Mouse (Mus musculus): ENCODE measurements around the gene Fam71b. TPM values are rescaled to one million over a fixed set of nuclear protein-coding genes. Genes with fewer than 3 reads are reported as not detected.

Gene Fam71b
- polyA plus RNA-seq, 1 experiment, result not detected

DNA sequence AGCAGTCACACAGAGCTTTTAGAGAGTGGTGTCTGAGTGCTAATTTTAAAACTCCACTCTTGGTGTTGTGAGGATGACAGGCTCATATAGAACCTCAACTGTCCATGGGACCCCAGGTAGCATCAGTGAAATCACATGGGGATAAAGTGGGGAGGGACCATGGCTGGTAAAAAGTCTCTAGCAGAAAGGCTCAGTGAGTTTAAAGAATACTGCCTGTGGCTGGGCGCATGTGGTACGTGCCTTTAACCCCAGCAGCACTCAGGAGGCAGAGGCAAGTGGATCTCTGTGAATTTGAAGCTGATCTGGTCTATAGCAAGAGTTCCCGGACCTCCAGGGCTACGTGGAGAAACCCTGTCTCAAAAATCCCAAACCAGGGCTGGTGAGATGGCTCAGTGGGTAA, 13.9 kb upstream of the Fam71b start:
- TF ChIP-seq POLR2A (IDR thresholded peaks at IDR 0.05; ENCODE audit: extremely low read depth, insufficient read depth, low read length) (no peak), CTCF (IDR thresholded peaks at IDR 0.05; ENCODE audit: extremely low read depth, insufficient read depth, low read length) (no peak)
- Histone ChIP-seq H3K4me1 (ENCODE audit: control insufficient read depth, insufficient read depth, low read length) (no peaks in the 10 kb centered on the region), H3K4me3 (ENCODE audit: insufficient read depth, low read length) (no peak overlapping the region), H3K27ac (ENCODE audit: insufficient read depth, low read length) (no peak overlapping the region)

DNA sequence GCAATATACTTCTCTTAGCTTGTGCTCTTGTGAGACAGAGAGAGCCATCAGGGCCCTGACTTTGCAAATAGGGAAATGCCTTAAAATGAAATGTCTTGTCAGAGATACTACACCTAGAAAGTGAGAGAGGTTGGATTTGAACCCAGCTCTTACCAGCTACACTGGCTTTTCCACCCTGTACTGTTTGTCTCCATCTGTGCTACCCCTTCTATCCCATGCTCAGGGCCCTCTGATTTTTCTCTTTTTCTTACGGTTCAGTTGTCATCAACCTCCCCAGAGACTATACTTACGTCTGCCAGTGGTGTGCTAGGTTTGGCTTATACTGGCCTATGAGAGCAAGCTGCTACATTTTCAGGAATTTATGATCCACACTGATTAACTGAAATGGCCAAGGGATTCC, 11.4 kb upstream of the Fam71b start:
- Histone ChIP-seq H3K27ac (ENCODE audit: insufficient read depth, low read length) (no peak overlapping the region), H3K4me3 (ENCODE audit: insufficient read depth, low read length) (no peak overlapping the region), H3K4me1 (ENCODE audit: control insufficient read depth, insufficient read depth, low read length) (no peaks in the 10 kb centered on the region)
- no peak for TF ChIP-seq CTCF (IDR thresholded peaks at IDR 0.05; ENCODE audit: extremely low read depth, insufficient read depth, low read length)
- TF ChIP-seq POLR2A (IDR thresholded peaks at IDR 0.05; ENCODE audit: extremely low read depth, insufficient read depth, low read length), result no peak

DNA sequence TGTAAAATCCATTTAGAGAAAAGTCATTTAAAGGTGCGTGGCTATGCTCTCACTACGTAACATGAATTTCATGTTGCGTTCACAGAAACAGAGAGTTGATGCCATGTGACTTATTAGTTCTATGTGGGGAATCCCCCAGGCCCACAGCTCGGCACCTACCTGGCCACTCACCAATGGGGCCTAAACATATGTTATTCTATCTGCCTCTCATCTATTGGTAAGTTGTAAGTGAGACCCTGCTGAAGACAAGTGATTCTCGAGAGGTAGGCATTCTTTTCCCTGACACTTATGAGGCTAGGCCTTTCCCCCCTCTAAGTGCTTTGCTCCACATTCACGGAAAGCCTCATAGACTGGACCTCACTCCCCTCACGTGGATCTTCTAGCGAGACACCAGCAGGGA, 9.8 kb upstream of the Fam71b start:
- TF ChIP-seq CTCF (IDR thresholded peaks at IDR 0.05; ENCODE audit: extremely low read depth, insufficient read depth, low read length) (no peak), POLR2A (IDR thresholded peaks at IDR 0.05; ENCODE audit: extremely low read depth, insufficient read depth, low read length) (no peak)
- Histone ChIP-seq H3K4me1 (ENCODE audit: control insufficient read depth, insufficient read depth, low read length) (no peaks in the 10 kb centered on the region), H3K4me3 (ENCODE audit: insufficient read depth, low read length) (no peak overlapping the region), H3K27ac (ENCODE audit: insufficient read depth, low read length) (no peak overlapping the region)

DNA sequence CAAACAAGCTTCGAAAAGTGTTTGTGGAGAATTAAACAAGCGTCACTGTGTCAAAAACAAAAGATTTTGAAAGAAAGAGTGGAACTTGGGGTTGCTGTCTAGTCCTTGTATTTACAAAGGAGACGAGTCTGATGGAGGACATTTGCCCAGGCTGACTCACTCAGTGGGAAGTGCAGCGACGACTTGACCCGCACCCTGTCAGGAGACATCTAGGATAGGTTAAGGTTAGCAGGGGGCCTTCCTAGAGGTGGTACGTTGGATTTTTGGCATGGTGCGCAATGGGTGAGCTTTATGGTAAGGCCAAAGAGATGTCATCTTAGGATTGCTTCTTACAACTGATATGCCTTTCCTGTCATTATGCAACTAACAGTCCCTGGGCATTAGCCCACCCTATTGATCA, 9.3 kb upstream of the Fam71b start:
- H3K4me1 ChIP-seq (ENCODE audit: control insufficient read depth, insufficient read depth, low read length), result no peaks in the 10 kb centered on the region
- H3K4me3 ChIP-seq (ENCODE audit: insufficient read depth, low read length), result no peak overlapping the region
- TF ChIP-seq CTCF (IDR thresholded peaks at IDR 0.05; ENCODE audit: extremely low read depth, insufficient read depth, low read length) (no peak), POLR2A (IDR thresholded peaks at IDR 0.05; ENCODE audit: extremely low read depth, insufficient read depth, low read length) (no peak)
- H3K27ac ChIP-seq (ENCODE audit: insufficient read depth, low read length), result no peak overlapping the region

DNA sequence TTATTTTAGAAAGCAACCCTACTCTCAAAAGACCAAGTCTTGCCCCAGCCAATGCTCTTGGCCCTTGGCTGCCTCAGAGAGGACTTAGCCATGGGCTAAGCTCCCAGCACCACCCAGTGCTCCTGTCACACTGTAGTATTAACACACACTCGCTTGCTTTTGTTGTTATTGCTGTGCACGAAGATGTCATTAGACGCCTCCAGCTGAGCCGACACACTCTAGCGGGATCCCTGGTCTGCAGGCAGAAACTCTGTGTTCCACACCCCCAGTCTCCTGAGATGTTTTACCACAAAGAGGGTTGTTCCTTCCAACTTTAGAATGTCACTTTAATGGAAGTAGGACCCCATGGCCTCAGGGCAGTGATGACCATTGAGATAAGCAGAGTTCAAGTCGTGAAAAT, 7.9 kb upstream of the Fam71b start:
- TF ChIP-seq CTCF (IDR thresholded peaks at IDR 0.05; ENCODE audit: extremely low read depth, insufficient read depth, low read length) (no peak), POLR2A (IDR thresholded peaks at IDR 0.05; ENCODE audit: extremely low read depth, insufficient read depth, low read length) (no peak)
- Histone ChIP-seq H3K27ac (ENCODE audit: insufficient read depth, low read length) (no peak overlapping the region), H3K4me3 (ENCODE audit: insufficient read depth, low read length) (no peak overlapping the region), H3K4me1 (ENCODE audit: control insufficient read depth, insufficient read depth, low read length) (no peaks in the 10 kb centered on the region)

DNA sequence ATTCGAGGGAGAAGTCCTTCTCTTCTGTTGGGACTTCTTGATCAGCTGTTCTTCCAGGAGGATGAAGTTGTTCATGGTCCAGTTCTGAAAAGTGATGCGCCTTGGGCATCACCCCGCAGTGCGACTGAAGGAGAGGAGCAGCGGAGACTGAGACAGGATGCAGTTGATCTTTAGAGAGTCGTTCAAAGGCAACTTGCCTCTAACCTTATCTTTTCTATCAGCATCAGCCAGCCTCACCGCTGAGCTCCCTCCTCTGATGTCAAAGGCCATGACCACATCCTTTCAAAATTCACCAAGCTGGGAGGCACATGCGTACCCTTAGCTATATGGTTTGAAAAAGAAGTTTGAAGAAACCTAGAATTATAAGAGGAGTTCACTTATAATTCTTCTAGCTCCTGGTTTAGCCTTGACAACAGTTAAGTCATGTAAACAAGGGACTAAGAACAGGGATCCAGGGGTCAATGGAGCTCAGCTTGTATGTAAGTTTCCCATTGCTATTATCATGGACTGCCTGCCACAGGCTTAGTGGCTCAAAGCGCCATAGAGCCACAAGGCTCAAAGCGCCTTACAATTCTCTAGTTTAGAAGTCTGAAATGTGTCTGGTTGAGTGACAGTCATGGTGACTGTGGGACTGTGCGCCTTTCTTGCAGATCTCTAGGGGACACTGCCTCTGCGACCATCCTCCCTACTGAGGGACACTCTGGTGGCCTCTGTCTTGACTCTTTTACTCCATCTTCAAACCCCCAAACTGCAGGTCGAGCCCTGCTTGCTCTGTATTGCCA, 6.8 kb upstream of the Fam71b start, which contains the start of gene Itk:
Gene Itk (minus strand): TSS at position 180 of the 782 bp plus-strand sequence.
- H3K4me1 ChIP-seq (ENCODE audit: control insufficient read depth, insufficient read depth, low read length), result no peaks in the 10 kb centered on the region
- no peak within 1 kb of the TSS for H3K27ac ChIP-seq (ENCODE audit: insufficient read depth, low read length)
- H3K4me3 ChIP-seq (ENCODE audit: insufficient read depth, low read length), result no peak within 1 kb of the TSS
- no peak for TF ChIP-seq CTCF (IDR thresholded peaks at IDR 0.05; ENCODE audit: extremely low read depth, insufficient read depth, low read length)
- no peak for TF ChIP-seq POLR2A (IDR thresholded peaks at IDR 0.05; ENCODE audit: extremely low read depth, insufficient read depth, low read length)

DNA sequence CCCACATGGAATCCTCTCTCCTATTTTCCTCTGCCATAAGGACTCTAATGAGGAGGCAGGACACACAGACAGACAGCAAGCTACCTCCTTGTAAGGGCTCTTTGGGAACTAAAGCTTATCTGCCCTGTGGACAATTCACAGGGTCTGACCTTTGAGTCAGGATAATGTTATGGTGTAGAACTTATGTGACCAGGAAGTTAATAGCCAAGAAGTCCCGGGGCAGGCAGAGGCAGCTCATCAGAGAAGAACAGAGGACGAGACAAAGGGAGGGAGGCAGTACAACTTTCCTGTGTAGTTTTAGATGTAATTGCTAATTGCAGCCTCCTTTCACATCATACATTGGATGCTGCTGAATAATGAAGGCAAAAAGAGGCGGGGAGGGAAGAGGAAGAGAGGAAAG, 5.7 kb upstream of the Fam71b start:
- H3K4me1 ChIP-seq (ENCODE audit: control insufficient read depth, insufficient read depth, low read length), result no peaks in the 10 kb centered on the region

DNA sequence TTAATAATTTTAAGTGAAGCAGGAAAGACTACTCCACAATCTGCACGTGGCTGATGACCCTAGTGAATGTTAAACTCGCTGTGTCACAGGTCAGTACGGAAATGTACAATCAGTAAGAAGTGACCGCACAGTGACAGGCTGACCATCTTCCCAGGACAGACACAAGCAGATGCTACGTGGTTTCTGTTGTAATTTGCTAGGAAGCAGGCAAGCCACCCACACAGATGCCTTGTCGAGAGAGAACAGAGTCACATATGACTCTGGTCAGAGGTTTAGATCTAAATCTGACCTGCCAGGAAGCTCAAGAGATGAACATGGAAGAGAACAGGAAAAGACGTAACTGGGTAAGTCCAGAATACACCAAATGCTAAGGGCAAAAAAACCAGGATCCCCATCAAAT, 3.5 kb upstream of the Fam71b start:
- TF ChIP-seq CTCF (IDR thresholded peaks at IDR 0.05; ENCODE audit: extremely low read depth, insufficient read depth, low read length) (no peak), POLR2A (IDR thresholded peaks at IDR 0.05; ENCODE audit: extremely low read depth, insufficient read depth, low read length) (no peak)
- Histone ChIP-seq H3K4me1 (ENCODE audit: control insufficient read depth, insufficient read depth, low read length) (no peaks in the 10 kb centered on the region; the same call in 1 of the 2 replicates), H3K4me3 (ENCODE audit: insufficient read depth, low read length) (no peak overlapping the region), H3K27ac (ENCODE audit: insufficient read depth, low read length) (no peak overlapping the region)

More for the DNA sequence above, 5.7 kb upstream of the Fam71b start:
- TF ChIP-seq POLR2A (IDR thresholded peaks at IDR 0.05; ENCODE audit: extremely low read depth, insufficient read depth, low read length) (no peak), CTCF (IDR thresholded peaks at IDR 0.05; ENCODE audit: extremely low read depth, insufficient read depth, low read length) (no peak)
- H3K4me3 ChIP-seq (ENCODE audit: insufficient read depth, low read length), result no peak overlapping the region
- no peak overlapping the region for H3K27ac ChIP-seq (ENCODE audit: insufficient read depth, low read length)

DNA sequence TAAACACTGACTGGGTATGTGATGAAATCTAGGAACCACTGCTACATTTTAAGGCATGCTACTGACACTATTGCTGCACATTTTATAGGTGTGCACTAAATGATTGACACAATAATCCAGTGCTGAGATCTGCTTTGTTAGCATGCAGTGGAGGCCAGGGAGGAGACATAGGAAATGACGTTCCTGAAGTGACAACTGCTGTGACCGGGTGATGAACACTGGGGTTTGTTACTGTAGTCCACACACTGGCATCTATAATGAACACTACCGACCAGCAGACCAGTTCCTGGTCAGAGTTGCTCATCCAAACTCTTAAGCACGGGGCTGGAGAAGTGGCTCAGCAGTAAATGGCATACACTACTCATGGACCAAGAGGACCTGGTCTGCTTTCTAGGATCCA, 2.9 kb upstream of the Fam71b start:
- no peak for TF ChIP-seq POLR2A (IDR thresholded peaks at IDR 0.05; ENCODE audit: extremely low read depth, insufficient read depth, low read length)
- TF ChIP-seq CTCF (IDR thresholded peaks at IDR 0.05; ENCODE audit: extremely low read depth, insufficient read depth, low read length), result no peak
- no peak overlapping the region for H3K27ac ChIP-seq (ENCODE audit: insufficient read depth, low read length)
- no peak overlapping the region for H3K4me3 ChIP-seq (ENCODE audit: insufficient read depth, low read length)
- no peaks in the 10 kb centered on the region; the same call in 1 of the 2 replicates for H3K4me1 ChIP-seq (ENCODE audit: control insufficient read depth, insufficient read depth, low read length)

DNA sequence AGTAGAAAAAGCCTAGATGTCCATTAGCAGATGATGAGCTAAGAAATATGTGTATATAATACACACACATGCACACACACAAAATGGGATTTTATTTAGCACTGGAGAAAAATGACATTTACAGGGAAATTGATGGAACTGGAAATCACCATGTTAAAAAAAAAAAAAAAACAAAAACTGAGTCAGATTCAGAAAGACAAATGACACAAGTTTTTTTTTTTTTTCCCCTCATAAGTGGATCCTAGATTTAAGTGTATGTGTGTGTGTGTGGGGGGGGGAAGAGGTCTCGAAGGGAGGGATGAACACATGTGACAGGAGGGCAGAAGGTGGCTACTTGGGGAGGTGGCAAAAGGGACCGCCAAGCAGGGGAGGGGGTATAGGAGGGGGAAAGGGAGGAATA, 1.3 kb upstream of the Fam71b start:
- Histone ChIP-seq H3K4me1 (ENCODE audit: control insufficient read depth, insufficient read depth, low read length) (no peaks in the 10 kb centered on the region; the same call in 1 of the 2 replicates), H3K27ac (ENCODE audit: insufficient read depth, low read length) (no peak overlapping the region), H3K4me3 (ENCODE audit: insufficient read depth, low read length) (no peak overlapping the region)
- TF ChIP-seq CTCF (IDR thresholded peaks at IDR 0.05; ENCODE audit: extremely low read depth, insufficient read depth, low read length) (no peak), POLR2A (IDR thresholded peaks at IDR 0.05; ENCODE audit: extremely low read depth, insufficient read depth, low read length) (no peak)

Data from cortical plate, adult 2 months (tissue).